Mouse (Mus musculus) thymus, postnatal 25 days (tissue): ENCODE data around the gene Pi4ka.

Experiments
- DNase-seq: peaks from one replicate; pipeline ENCODE4 v3.0.0; 2022

Gene Pi4ka

GRCm38 (mm10) chr16:17405736-17406443 lies at the start of gene Pi4ka, which contains the start of gene Snap29:
Gene Pi4ka (minus strand): TSS chr16:17406314.
Gene Snap29 (plus strand): TSS chr16:17405986.
- DNase-seq = peak; percentile 100

- no peak for DNase-seq
Measured at GRCm38 (mm10) chr16:17452373-17452715, 46.2 kb upstream of the Pi4ka start.

GRCm38 (mm10) chr16:17451541-17452372 lies 45.6 kb upstream of the Pi4ka start, which contains the start of gene Crkl:
Gene Crkl (plus strand): TSS chr16:17451987.
- DNase-seq = peak; percentile 99

GRCm38 (mm10) chr16:17432576-17432975 lies 26.5 kb upstream of the Pi4ka start:
- no peak for DNase-seq

- no peak for DNase-seq
Measured at GRCm38 (mm10) chr16:17423021-17423420, 16.9 kb upstream of the Pi4ka start.

GRCm38 (mm10) chr16:17410209-17410608 lies 4.1 kb upstream of the Pi4ka start:
- DNase-seq = no peak

- no peak for DNase-seq
Measured at GRCm38 (mm10) chr16:17409046-17409445, 2.9 kb upstream of the Pi4ka start.

- DNase-seq = peak; percentile 2
Measured at GRCm38 (mm10) chr16:17406512-17407231, 558 bp upstream of the Pi4ka start.

- DNase-seq = peak; percentile 72
Measured at GRCm38 (mm10) chr16:17405271-17405696, 830 bp downstream of the Pi4ka start.

GRCm38 (mm10) chr16:17402855-17403254 lies 3.3 kb downstream of the Pi4ka start:
- peak; percentile 61 for DNase-seq

GRCm38 (mm10) chr16:17392784-17393183 lies 13.3 kb downstream of the Pi4ka start:
- no peak for DNase-seq

- no peak for DNase-seq
Measured at GRCm38 (mm10) chr16:17383594-17384326, 22.4 kb downstream of the Pi4ka start.

GRCm38 (mm10) chr16:17382306-17382705 lies 23.8 kb downstream of the Pi4ka start:
- DNase-seq = no peak

GRCm38 (mm10) chr16:17358787-17359186 lies 47.3 kb downstream of the Pi4ka start:
- no peak for DNase-seq

GRCm38 (mm10) chr16:17356031-17356430 lies 50.1 kb downstream of the Pi4ka start:
- DNase-seq = no peak

GRCm38 (mm10) chr16:17346766-17347165 lies 59.3 kb downstream of the Pi4ka start:
- DNase-seq = no peak

GRCm38 (mm10) chr16:17345813-17346155 lies 60.3 kb downstream of the Pi4ka start:
- DNase-seq = no peak

- DNase-seq = no peak
Measured at GRCm38 (mm10) chr16:17345141-17345812, 60.8 kb downstream of the Pi4ka start.

- no peak for DNase-seq
Measured at GRCm38 (mm10) chr16:17341847-17342246, 64.3 kb downstream of the Pi4ka start.

- no peak for DNase-seq
Measured at GRCm38 (mm10) chr16:17340705-17341104, 65.4 kb downstream of the Pi4ka start.

- no peak for DNase-seq
Measured at GRCm38 (mm10) chr16:17339701-17340100, 66.4 kb downstream of the Pi4ka start.

GRCm38 (mm10) chr16:17336089-17336488 lies 70.0 kb downstream of the Pi4ka start:
- DNase-seq = no peak
